Mouse (Mus musculus) left cerebral cortex, postnatal 36 days (tissue): ENCODE data around the gene Mettl7a3. TPM values are rescaled to one million over a fixed set of nuclear protein-coding genes. Genes with fewer than 3 reads are reported as not detected.
"Not testable (repeated sequence)": the region's sequence is repeated elsewhere in the genome, so short reads cannot be mapped to it uniquely, and the experiment has no call there.

Experiments
- DNase-seq, 2 experiments: peaks; one replicate each; pipeline ENCODE4 v3.0.0; 2021 to 2022; ENCODE audit warnings: low spot score in 2 of 2, mixed read lengths in 1 of 2
- intact Hi-C: fragments of 180-260 bp; cut with DNase I; formaldehyde crosslinking; loops from one replicate; pipeline ENCODE4 v1.15.1; 2025
- total RNA-seq, 2 experiments: library from RNA; stranded (reverse); gene quantifications; 2 replicates each; pipeline ENCODE4 v1.2.3; 2021

Mettl7a3 gene
- total RNA-seq, 2 experiments from 2014 or later = 0.27 TPM; not detected in 1

GRCm38 (mm10) chr15:100377847-100378505 lies 43.2 kb downstream of the Mettl7a3 start:
- intact Hi-C loops = loop anchor here (5.0 kb wide), 1 partner anchor 116 kb away; no protein-coding TSS in a partner anchor
- not testable (repeated sequence) for DNase-seq

- intact Hi-C loops = loop anchor here (5.0 to 10.0 kb wide), 2 partner anchors 75 to 117 kb away; no protein-coding TSS in a partner anchor
Observed at GRCm38 (mm10) chr15:100379658-100380057, 44.9 kb downstream of the Mettl7a3 start.

GRCm38 (mm10) chr15:100380104-100380503 lies 45.4 kb downstream of the Mettl7a3 start:
- intact Hi-C loops = loop anchor here (10.0 kb wide), 1 partner anchor 75 kb away; no protein-coding TSS in a partner anchor

More at GRCm38 (mm10) chr15:100379658-100380057, 44.9 kb downstream of the Mettl7a3 start:
- DNase-seq = no peak

GRCm38 (mm10) chr15:100385705-100386104 lies 51.0 kb downstream of the Mettl7a3 start:
- DNase-seq = no peak
- intact Hi-C loops = loop anchor here (10.0 kb wide), 1 partner anchor 69 kb away; no protein-coding TSS in a partner anchor

More at GRCm38 (mm10) chr15:100380104-100380503, 45.4 kb downstream of the Mettl7a3 start:
- DNase-seq = no peak

- intact Hi-C loops = loop anchor here (10.0 kb wide), 1 partner anchor 67 kb away; no protein-coding TSS in a partner anchor
- DNase-seq = no peak
Observed at GRCm38 (mm10) chr15:100387544-100388223, 53.0 kb downstream of the Mettl7a3 start.

- DNase-seq = no peak
- intact Hi-C loops = loop anchor here (10.0 kb wide), 1 partner anchor 66 kb away; no protein-coding TSS in a partner anchor
Observed at GRCm38 (mm10) chr15:100388224-100388835, 53.6 kb downstream of the Mettl7a3 start.

- intact Hi-C loops = loop anchor here (10.0 kb wide), 1 partner anchor 66 kb away; no protein-coding TSS in a partner anchor
- DNase-seq = no peak
Observed at GRCm38 (mm10) chr15:100388886-100389285, 54.2 kb downstream of the Mettl7a3 start.

Other genes starting within 250 kb of the Mettl7a3 start
- 10 to 100 TPM; 14.0 to 20.8 TPM for gene Atf1, start 107.1 kb upstream of the Mettl7a3 start, total RNA-seq
- not detected for gene Tmprss12, start 54.1 kb upstream of the Mettl7a3 start, total RNA-seq
- 10 to 100 TPM; 29.3 to 32.3 TPM for gene Mettl7a1, start 30.8 kb upstream of the Mettl7a3 start, total RNA-seq
- gene Methig1, start 18.2 kb downstream of the Mettl7a3 start, total RNA-seq = not detected
- under 1 TPM; 0.45 to 0.64 TPM for gene Mettl7a2, start 18.3 kb downstream of the Mettl7a3 start, total RNA-seq
- not detected for gene Higd1c, start 29.6 kb downstream of the Mettl7a3 start, total RNA-seq
- gene Gm5475, start 87.2 kb downstream of the Mettl7a3 start, total RNA-seq = not detected
- 10 to 100 TPM; 57.9 to 60.6 TPM for gene Slc11a2, start 90.1 kb downstream of the Mettl7a3 start, total RNA-seq
- gene Letmd1, start 134.1 kb downstream of the Mettl7a3 start, total RNA-seq = 10 to 100 TPM; 60.7 to 60.8 TPM
- 10 to 100 TPM; 33.8 to 38.0 TPM for gene Csrnp2, start 160.6 kb downstream of the Mettl7a3 start, total RNA-seq
- gene Tfcp2, start 217.1 kb downstream of the Mettl7a3 start, total RNA-seq = 10 to 100 TPM; 26.2 to 33.1 TPM